Mouse (Mus musculus): ENCODE measurements around the gene Rcan3. TPM values are rescaled to one million over a fixed set of nuclear protein-coding genes. Genes with fewer than 3 reads are reported as not detected.

The Rcan3 gene
- polyA plus RNA-seq, 1 experiment: 18.2 TPM

- TF ChIP-seq POLR2A (IDR thresholded peaks at IDR 0.05; ENCODE audit: low read depth, low read length) (no peak), CTCF (IDR thresholded peaks at IDR 0.05; ENCODE audit: borderline replicate concordance, insufficient read depth, low read length) (no peak)
- Histone ChIP-seq H3K4me3 (ENCODE audit: insufficient read depth, low read length) (no peak overlapping the region), H3K4me1 (ENCODE audit: control insufficient read depth, insufficient read depth, low read length) (no peaks in the 10 kb centered on the region), H3K27ac (ENCODE audit: insufficient read depth, low read length) (no peak overlapping the region)
These were observed 58.2 kb downstream of the Rcan3 start for GRCm38 (mm10) chr4:135375444-135375843.

DNA sequence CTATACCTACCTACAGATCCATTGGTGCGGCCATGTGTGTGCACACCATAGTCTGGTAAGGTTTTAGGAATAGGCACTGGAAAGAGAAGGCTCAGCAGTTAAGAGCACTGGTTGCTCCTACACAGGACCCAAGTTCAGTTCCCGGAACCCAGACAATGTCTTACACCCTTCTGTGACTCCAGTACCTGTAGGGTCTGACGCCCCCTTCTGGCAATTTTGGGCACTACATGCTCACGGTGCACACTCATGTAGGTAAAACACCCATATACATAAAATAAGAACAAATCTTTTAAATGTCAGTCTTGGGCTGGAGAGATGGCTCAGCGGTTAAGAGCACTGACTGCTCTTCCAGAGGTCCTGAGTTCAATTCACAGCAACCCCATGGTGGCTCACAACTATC, 60.4 kb downstream of the Rcan3 start:
- no peak overlapping the region for H3K27ac ChIP-seq (ENCODE audit: insufficient read depth, low read length)
- no peaks in the 10 kb centered on the region for H3K4me1 ChIP-seq (ENCODE audit: control insufficient read depth, insufficient read depth, low read length)
- H3K4me3 ChIP-seq (ENCODE audit: insufficient read depth, low read length): no peak overlapping the region
- TF ChIP-seq CTCF (IDR thresholded peaks at IDR 0.05; ENCODE audit: borderline replicate concordance, insufficient read depth, low read length) (no peak), POLR2A (IDR thresholded peaks at IDR 0.05; ENCODE audit: low read depth, low read length) (no peak)

DNA sequence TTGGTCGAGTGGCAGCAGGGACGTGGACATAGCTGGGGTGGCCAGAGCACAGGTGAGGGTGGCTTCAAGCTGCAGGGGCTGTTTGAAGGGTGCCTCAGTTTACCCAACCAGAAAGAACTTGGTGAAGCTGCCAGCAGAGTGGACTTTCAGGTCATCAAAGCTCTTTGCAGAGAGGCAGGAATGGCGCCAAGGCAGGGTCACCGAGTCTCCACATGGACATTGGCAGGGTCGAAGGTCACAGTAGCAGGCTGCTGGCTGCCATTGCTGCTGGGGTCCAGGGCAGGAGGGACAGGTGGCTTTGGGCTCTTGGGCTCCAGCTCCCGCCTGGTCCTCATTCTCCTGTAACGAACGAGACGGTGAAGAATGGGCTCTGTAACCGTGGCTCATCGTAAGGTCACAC, 63.3 kb downstream of the Rcan3 start:
- TF ChIP-seq POLR2A (IDR thresholded peaks at IDR 0.05; ENCODE audit: low read depth, low read length) (no peak), CTCF (IDR thresholded peaks at IDR 0.05; ENCODE audit: borderline replicate concordance, insufficient read depth, low read length) (no peak)
- no peak overlapping the region for H3K4me3 ChIP-seq (ENCODE audit: insufficient read depth, low read length)

DNA sequence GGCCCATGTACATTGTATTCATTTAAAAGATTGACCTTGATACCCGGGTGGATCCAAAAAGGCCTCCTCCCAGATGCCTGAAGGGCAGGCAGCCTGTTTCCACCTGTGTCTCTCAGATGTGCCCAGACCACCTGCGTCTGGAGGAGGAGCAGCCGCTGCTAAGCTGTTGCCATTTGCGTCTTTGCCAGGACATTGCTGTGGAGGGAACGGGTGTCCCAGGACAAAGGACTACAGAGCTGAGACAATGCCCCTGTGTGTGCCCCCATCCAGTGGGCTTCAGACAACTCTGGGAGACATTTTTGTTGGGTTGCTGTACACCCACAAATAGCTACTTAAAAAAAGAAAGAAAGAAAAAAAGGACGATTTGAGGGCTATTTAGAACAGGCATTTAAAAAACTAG, 70.8 kb downstream of the Rcan3 start:
- TF ChIP-seq POLR2A (IDR thresholded peaks at IDR 0.05; ENCODE audit: low read depth, low read length): no peak
- TF ChIP-seq CTCF (IDR thresholded peaks at IDR 0.05; ENCODE audit: borderline replicate concordance, insufficient read depth, low read length): no peak
- H3K27ac ChIP-seq (ENCODE audit: insufficient read depth, low read length): no peak overlapping the region
- H3K4me3 ChIP-seq (ENCODE audit: insufficient read depth, low read length): no peak overlapping the region
- H3K4me1 ChIP-seq (ENCODE audit: control insufficient read depth, insufficient read depth, low read length): no peaks in the 10 kb centered on the region

More for the DNA sequence above, 63.3 kb downstream of the Rcan3 start:
- no peaks in the 10 kb centered on the region for H3K4me1 ChIP-seq (ENCODE audit: control insufficient read depth, insufficient read depth, low read length)
- H3K27ac ChIP-seq (ENCODE audit: insufficient read depth, low read length): no peak overlapping the region

Other genes starting within 250 kb of the Rcan3 start
- gene Clic4, start 161.0 kb downstream of the Rcan3 start, polyA plus RNA-seq (2011; ENCODE audit: insufficient read length, low read depth, missing spikeins): 223 and 251 TPM in 2 replicates
- gene Srrm1, start 80.5 kb downstream of the Rcan3 start, polyA plus RNA-seq (2011; ENCODE audit: insufficient read length, low read depth, missing spikeins): 160 and 173 TPM in 2 replicates
- gene Ncmap, start 35.6 kb downstream of the Rcan3 start, polyA plus RNA-seq (2011; ENCODE audit: insufficient read length, low read depth, missing spikeins): not detected in 2 replicates
- not detected in 2 replicates for gene Stpg1, start 60.9 kb upstream of the Rcan3 start, polyA plus RNA-seq (2011; ENCODE audit: insufficient read length, low read depth, missing spikeins)
- 1.4 and 1.7 TPM in 2 replicates for gene Nipal3, start 61.2 kb upstream of the Rcan3 start, polyA plus RNA-seq (2011; ENCODE audit: insufficient read length, low read depth, missing spikeins)
- not detected in 2 replicates for gene Grhl3, start 139.8 kb upstream of the Rcan3 start, polyA plus RNA-seq (2011; ENCODE audit: insufficient read length, low read depth, missing spikeins)

Measured in embryonic fibroblast, embryonic 13.5 days (primary cell).